Mouse (Mus musculus): ENCODE results near the gene Fam178b. TPM values are rescaled to one million over a fixed set of nuclear protein-coding genes. Genes with fewer than 3 reads are reported as not detected.
"Not testable (repeated sequence)": the region's sequence is repeated elsewhere in the genome, so short reads cannot be mapped to it uniquely, and the experiment has no call there.

The Fam178b gene
- total and polyA plus RNA-seq, 2 experiments from 2014 or later = not detected

DNA sequence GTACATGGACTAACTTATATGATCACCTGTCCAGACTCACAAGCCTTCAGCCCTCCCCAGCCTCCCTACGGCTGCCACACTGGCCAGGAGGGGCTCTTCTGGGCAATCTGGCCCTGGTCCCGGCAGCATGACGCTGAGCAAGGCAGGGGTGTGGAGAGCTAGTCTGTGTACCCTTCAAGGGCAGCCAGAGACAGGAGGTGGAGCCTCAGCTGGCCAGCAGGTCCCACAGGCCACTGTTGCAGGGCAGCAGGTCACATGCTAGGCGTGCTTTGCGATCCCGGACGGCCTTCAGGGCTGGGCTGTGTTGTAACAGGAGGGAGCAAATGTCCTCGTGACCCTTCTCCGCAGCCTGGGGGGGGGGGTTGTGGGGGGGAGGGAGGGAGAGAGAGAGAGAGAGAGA, 143.8 kb downstream of the Fam178b start, which contains the start of gene Gm42417:
Gene Gm42417 (minus strand): TSS at position 244 of the 400 bp plus-strand sequence.
- WGBS = 76% methylated on average over 9 of the region's 9 CpGs
- ATAC-seq (no peak), DNase-seq (no peak)
- H3K4me2 ChIP-seq (ENCODE audit: low read depth) = no peak within 1 kb of the TSS
- H3K27me3 ChIP-seq (ENCODE audit: insufficient read depth, low read length) = no peaks in the 10 kb centered on the region
- no peak within 1 kb of the TSS for H3K27ac ChIP-seq (ENCODE audit: low read depth, low read length)
- H3K4me3 ChIP-seq (ENCODE audit: low read depth, low read length) = no peak within 1 kb of the TSS
- H3K9me3 ChIP-seq (ENCODE audit: low read length) = no peaks in the 10 kb centered on the region
- no peaks in the 10 kb centered on the region for H3K4me1 ChIP-seq (ENCODE audit: insufficient read depth)
- H3K9ac ChIP-seq = no peak within 1 kb of the TSS
- TF ChIP-seq CTCF (IDR thresholded peaks at IDR 0.05; ENCODE audit: low read depth) = no peak
- H3K36me3 ChIP-seq (ENCODE audit: insufficient read depth) = peaks cover 16% of the 10 kb centered on the region

DNA sequence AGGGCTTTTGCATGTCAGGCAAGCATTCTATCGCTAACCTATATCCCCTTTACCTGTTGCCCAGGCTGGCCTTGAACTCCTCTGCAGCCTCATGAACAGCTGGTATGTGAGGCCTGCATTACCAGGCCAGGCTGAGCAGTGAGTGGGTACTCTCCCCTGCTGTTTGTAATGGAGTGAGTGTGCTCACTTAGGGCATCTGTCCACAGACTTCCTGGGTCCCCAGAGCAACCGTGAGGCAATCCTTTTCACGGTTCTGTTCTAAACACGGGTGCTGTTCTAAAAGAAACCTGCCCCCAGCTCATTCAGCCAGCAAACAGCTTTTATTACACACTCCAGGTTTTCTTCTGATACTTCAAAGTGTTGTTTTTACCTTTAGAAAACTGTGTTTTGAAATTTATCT, 144.3 kb downstream of the Fam178b start:
- 79% methylated on average over 4 of the region's 4 CpGs for WGBS
- Histone ChIP-seq H3K4me2 (ENCODE audit: low read depth) (no peak overlapping the region), H3K4me3 (ENCODE audit: low read depth, low read length) (no peak overlapping the region), H3K9ac (no peak overlapping the region), H3K27me3 (ENCODE audit: insufficient read depth, low read length) (no peaks in the 10 kb centered on the region), H3K27ac (ENCODE audit: low read depth, low read length) (no peak overlapping the region), H3K36me3 (ENCODE audit: insufficient read depth) (peaks cover 16% of the 10 kb centered on the region), H3K4me1 (ENCODE audit: insufficient read depth) (no peaks in the 10 kb centered on the region), H3K9me3 (ENCODE audit: low read length) (no peaks in the 10 kb centered on the region)
- ATAC-seq (no peak), DNase-seq (no peak)
- TF ChIP-seq CTCF (IDR thresholded peaks at IDR 0.05; ENCODE audit: low read depth) = no peak

DNA sequence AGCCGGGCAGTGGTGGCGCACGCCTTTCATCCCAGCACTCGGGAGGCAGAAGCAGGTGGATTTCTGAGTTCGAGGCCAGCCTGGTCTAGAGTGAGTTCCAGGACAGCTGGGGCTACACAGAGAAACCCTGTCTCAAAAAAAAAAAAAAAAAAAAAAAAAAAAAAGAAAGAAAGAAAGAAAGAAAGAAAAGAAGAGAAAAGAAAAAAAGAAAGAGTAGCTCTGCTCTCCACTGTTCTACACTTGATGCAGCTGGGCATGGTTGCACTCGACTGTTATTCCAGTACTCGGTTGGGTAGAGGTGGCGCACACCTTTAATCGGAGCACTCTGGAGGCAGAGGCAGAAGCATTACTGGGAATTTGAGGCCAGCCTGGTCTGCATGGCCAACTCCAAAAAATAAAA, 146.2 kb downstream of the Fam178b start, which contains the start of gene Ankrd23:
Gene Ankrd23 (minus strand): TSS at position 101 of the 400 bp plus-strand sequence.
- 97% methylated on average over 9 of the region's 9 CpGs for WGBS
- H3K36me3 ChIP-seq (ENCODE audit: insufficient read depth) = peaks cover 14% of the 10 kb centered on the region
- not testable (repeated sequence) for H3K9ac ChIP-seq; ATAC-seq; H3K4me3 ChIP-seq (ENCODE audit: low read depth, low read length); DNase-seq; H3K4me2 ChIP-seq (ENCODE audit: low read depth); H3K27me3 ChIP-seq (ENCODE audit: insufficient read depth, low read length); H3K9me3 ChIP-seq (ENCODE audit: low read length); H3K4me1 ChIP-seq (ENCODE audit: insufficient read depth); H3K27ac ChIP-seq (ENCODE audit: low read depth, low read length)

DNA sequence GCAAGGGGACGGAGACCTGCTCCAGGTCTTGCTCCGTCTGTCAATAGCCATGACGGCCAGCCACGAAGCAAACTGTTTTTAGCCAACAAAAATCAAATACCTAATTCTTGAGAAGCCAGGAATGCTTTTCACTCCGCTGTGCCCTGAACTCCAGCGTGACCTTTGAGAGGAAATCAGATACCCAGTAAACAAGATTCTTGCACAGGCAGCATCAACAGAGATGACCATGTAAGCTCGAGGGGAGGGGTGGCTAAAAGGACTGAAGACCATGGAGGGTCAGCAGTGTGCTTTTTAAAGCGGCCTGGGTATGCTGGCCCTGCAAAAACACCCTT, 146.6 kb downstream of the Fam178b start:
- no peak for DNase-seq
- H3K27me3 ChIP-seq (ENCODE audit: insufficient read depth, low read length) = no peaks in the 10 kb centered on the region
- no peak for TF ChIP-seq CTCF (IDR thresholded peaks at IDR 0.05; ENCODE audit: low read depth)
- no peaks in the 10 kb centered on the region for H3K4me1 ChIP-seq (ENCODE audit: insufficient read depth)
- no peak overlapping the region for H3K4me3 ChIP-seq (ENCODE audit: low read depth, low read length)
- ATAC-seq = no peak
- H3K36me3 ChIP-seq (ENCODE audit: insufficient read depth) = peaks cover 10% of the 10 kb centered on the region
- no peak overlapping the region for H3K9ac ChIP-seq
- H3K9me3 ChIP-seq (ENCODE audit: low read length) = no peaks in the 10 kb centered on the region
- H3K27ac ChIP-seq (ENCODE audit: low read depth, low read length) = no peak overlapping the region
- WGBS = 86% methylated on average over 8 of the region's 8 CpGs
- no peak overlapping the region for H3K4me2 ChIP-seq (ENCODE audit: low read depth)

DNA sequence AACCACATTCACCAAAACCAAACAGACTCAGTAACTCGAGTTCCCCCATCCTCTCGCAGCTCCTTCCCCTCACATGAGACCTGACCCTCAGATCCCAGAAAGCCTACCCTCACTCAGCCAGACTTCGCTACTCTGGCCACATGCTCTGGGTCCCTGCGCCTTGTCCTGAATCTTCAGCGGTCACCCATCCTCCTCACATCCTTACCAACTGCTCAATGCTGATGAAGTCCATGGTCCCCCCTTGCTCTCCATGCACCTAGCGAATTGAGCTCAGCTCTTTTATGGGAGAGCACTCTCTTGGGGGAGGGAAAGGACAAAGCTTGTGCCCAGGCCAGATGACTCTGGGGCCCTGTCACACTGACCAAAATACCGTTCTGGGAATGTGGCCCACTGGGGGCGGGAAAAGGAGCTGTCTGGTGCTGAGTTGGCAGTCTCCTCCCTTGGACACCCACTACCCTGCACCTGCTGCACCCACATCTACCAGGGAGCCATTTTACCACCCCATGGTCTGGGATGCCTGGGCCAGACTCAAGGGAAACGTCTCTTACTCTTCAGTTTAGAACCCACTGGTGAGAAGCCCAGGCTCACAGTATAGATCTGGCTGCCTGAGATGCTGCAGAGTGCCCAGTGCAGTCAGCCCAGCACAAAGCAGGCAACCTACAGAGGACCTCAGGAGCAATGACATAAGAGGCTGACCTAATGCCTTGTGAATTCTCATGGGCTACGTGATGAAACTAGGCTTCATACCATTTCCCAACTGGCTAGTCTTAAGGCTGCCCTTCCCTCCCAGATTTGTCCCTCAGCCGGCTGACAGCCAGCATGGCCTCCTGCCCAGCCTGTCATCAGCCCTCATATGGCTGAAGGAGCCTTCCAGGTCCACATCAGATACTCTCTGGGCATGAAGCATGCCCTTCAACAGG, 147.2 kb downstream of the Fam178b start:
- 82% methylated on average over 11 of the region's 11 CpGs for WGBS
- Histone ChIP-seq H3K27me3 (ENCODE audit: insufficient read depth, low read length) (no peaks in the 10 kb centered on the region), H3K9ac (no peak overlapping the region), H3K4me2 (ENCODE audit: low read depth) (no peak overlapping the region), H3K4me1 (ENCODE audit: insufficient read depth) (no peaks in the 10 kb centered on the region), H3K36me3 (ENCODE audit: insufficient read depth) (peaks cover 7% of the 10 kb centered on the region), H3K27ac (ENCODE audit: low read depth, low read length) (no peak overlapping the region), H3K9me3 (ENCODE audit: low read length) (no peaks in the 10 kb centered on the region), H3K4me3 (ENCODE audit: low read depth, low read length) (no peak overlapping the region)
- TF ChIP-seq CTCF (IDR thresholded peaks at IDR 0.05; ENCODE audit: low read depth) = no peak
- DNase-seq (no peak), ATAC-seq (no peak)

DNA sequence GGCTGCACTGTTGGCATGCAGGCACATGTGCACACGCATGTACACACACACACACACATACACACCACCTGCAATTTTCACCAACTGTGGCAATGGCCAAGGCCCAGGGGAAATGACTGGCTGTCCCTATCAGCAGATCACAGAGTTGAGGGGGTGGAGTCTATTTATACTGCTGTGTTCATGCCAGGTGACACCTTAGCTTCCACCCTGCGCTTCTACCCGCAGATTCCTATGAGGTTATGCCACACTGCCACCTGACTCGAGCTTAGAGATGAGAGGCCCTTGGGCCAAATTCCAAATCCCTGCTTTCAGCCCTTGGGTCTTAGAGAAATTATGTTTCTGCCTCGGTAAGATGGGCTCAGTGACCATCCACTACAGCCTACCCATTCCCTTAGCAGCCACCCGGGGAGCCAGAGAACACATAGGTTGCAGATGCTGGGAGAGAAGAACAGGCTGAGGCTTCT, 148.4 kb downstream of the Fam178b start:
- Histone ChIP-seq H3K27ac (ENCODE audit: low read depth, low read length) (no peak overlapping the region), H3K4me2 (ENCODE audit: low read depth) (no peak overlapping the region), H3K36me3 (ENCODE audit: insufficient read depth) (peaks cover 6% of the 10 kb centered on the region; the same call in 1 of the 2 replicates), H3K9ac (no peak overlapping the region), H3K4me3 (ENCODE audit: low read depth, low read length) (no peak overlapping the region), H3K9me3 (ENCODE audit: low read length) (no peaks in the 10 kb centered on the region), H3K4me1 (ENCODE audit: insufficient read depth) (no peaks in the 10 kb centered on the region), H3K27me3 (ENCODE audit: insufficient read depth, low read length) (no peaks in the 10 kb centered on the region)
- 84% methylated on average over 6 of the region's 6 CpGs for WGBS
- DNase-seq (no peak), ATAC-seq (no peak)
- TF ChIP-seq CTCF (IDR thresholded peaks at IDR 0.05; ENCODE audit: low read depth) = no peak

DNA sequence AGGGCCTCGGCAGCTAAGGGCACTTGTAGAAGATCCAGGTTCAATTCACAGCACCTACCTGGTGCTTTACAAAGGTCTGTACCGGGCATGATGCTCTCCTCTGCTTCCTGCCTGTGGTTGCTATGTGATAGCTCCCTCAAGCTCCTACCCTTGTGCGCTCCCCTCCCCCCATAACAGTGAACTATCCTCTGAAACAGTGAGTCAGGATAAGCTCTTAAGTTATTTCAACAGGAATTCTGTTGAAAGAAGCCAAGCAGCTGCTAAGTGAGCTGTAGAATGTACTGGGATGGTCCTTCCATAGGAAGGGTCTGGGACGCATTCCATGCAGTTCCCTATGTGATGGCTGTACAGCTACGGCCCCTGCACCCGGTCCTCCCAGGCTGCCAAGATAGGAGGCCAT, 149.4 kb downstream of the Fam178b start:
- H3K4me1 ChIP-seq (ENCODE audit: insufficient read depth) = no peaks in the 10 kb centered on the region
- no peak overlapping the region for H3K4me2 ChIP-seq (ENCODE audit: low read depth)
- H3K4me3 ChIP-seq (ENCODE audit: low read depth, low read length) = no peak overlapping the region
- no peaks in the 10 kb centered on the region for H3K9me3 ChIP-seq (ENCODE audit: low read length)
- peaks cover 6% of the 10 kb centered on the region; the same call in 1 of the 2 replicates for H3K36me3 ChIP-seq (ENCODE audit: insufficient read depth)
- no peak overlapping the region for H3K9ac ChIP-seq
- H3K27me3 ChIP-seq (ENCODE audit: insufficient read depth, low read length) = no peaks in the 10 kb centered on the region
- TF ChIP-seq CTCF (IDR thresholded peaks at IDR 0.05; ENCODE audit: low read depth) = no peak
- WGBS = 88% methylated on average over 6 of the region's 6 CpGs
- no peak overlapping the region for H3K27ac ChIP-seq (ENCODE audit: low read depth, low read length)
- no peak for ATAC-seq
- DNase-seq = no peak

All from forebrain, postnatal 0 days (tissue).